Mouse (Mus musculus) limb, embryonic 15.5 days (tissue): Measurements from ENCODE around the gene Fcrla. TPM values are rescaled to one million over a fixed set of nuclear protein-coding genes. Genes with fewer than 3 reads are reported as not detected.

Experiments used
- ATAC-seq: fragments of 200-750 bp; cut with Nextera tagmentation; 2 replicates; pipeline ENCODE4 v1.8.0; 2017; ENCODE audit warnings: low read depth, moderate TSS enrichment; ENCODE audit not compliant: insufficient number of reproducible peaks, low FRiP score, low TSS enrichment
- H3K27ac ChIP-seq: fragments of 300-500 bp; sonication (generic); 2 replicates; pipeline ENCODE4 v1.5.1; 2015; ENCODE audit warnings: moderate library complexity, mild to moderate bottlenecking, inconsistent platforms
- H3K27me3 ChIP-seq: fragments of 300-500 bp; sonication (generic); 2 replicates; pipeline ENCODE4 v1.6.1; 2015; ENCODE audit warnings: inconsistent platforms
- H3K36me3 ChIP-seq: fragments of 300-500 bp; sonication (generic); 2 replicates; pipeline ENCODE4 v1.6.1; 2015; ENCODE audit warnings: inconsistent platforms
- H3K4me1 ChIP-seq: fragments of 300-500 bp; sonication (generic); 2 replicates; pipeline ENCODE4 v1.6.1; 2015; ENCODE audit warnings: inconsistent platforms
- H3K4me2 ChIP-seq: fragments of 300-500 bp; sonication (generic); 2 replicates; pipeline ENCODE4 v1.6.1; 2015; ENCODE audit warnings: mild to moderate bottlenecking, inconsistent platforms
- H3K4me3 ChIP-seq: fragments of 300-500 bp; sonication (generic); 2 replicates; pipeline ENCODE4 v1.5.1; 2015; ENCODE audit warnings: mild to moderate bottlenecking, inconsistent platforms
- H3K9ac ChIP-seq: fragments of 300-500 bp; sonication (generic); 2 replicates; pipeline ENCODE4 v1.6.1; 2015; ENCODE audit warnings: inconsistent platforms
- H3K9me3 ChIP-seq: fragments of 300-500 bp; sonication (generic); 2 replicates; pipeline ENCODE4 v1.6.1; 2016; ENCODE audit warnings: inconsistent platforms
- WGBS: fragments of 180-500 bp; shearing (Covaris S2); methylation state at CpG from one replicate; pipeline ENCODE4 v1.1.7; 2015; 5-methylcytosine and 5-hydroxymethylcytosine counted together
- polyA plus RNA-seq: library from polyadenylated mRNA; unstranded; fragments of >200 nt; fragmentation: Nextera tagmentation; extraction: Ambion mirVana; gene quantifications from 2 replicates; pipeline ENCODE4 v1.2.1, GENCODE M21; 2015

Fcrla gene
- polyA plus RNA-seq, 1 experiment from 2014 or later: 0.22 TPM

GRCm38 (mm10) chr1:170926941-170927340, 442 bp downstream of the Fcrla start:
- no peak for ATAC-seq
- H3K9ac ChIP-seq: no peak overlapping the region
- H3K4me1 ChIP-seq: no peaks in the 10 kb centered on the region
- H3K36me3 ChIP-seq: no peaks in the 10 kb centered on the region
- H3K9me3 ChIP-seq: no peaks in the 10 kb centered on the region
- no peak overlapping the region for H3K27ac ChIP-seq
- H3K27me3 ChIP-seq: no peaks in the 10 kb centered on the region
- H3K4me3 ChIP-seq: no peak overlapping the region
- 57% methylated on average over 6 of the region's 6 CpGs for WGBS
- no peak overlapping the region for H3K4me2 ChIP-seq

- H3K27me3 ChIP-seq: no peaks in the 10 kb centered on the region
- WGBS: 76% methylated on average over 6 of the region's 6 CpGs
- H3K27ac ChIP-seq: no peak overlapping the region
- H3K4me1 ChIP-seq: no peaks in the 10 kb centered on the region
- H3K4me3 ChIP-seq: no peak overlapping the region
- H3K9me3 ChIP-seq: no peaks in the 10 kb centered on the region
- no peak overlapping the region for H3K4me2 ChIP-seq
- no peak overlapping the region for H3K9ac ChIP-seq
- ATAC-seq: no peak
- H3K36me3 ChIP-seq: no peaks in the 10 kb centered on the region
Observed at GRCm38 (mm10) chr1:170924485-170924884, 2.9 kb downstream of the Fcrla start.

- Histone ChIP-seq H3K27ac (no peak overlapping the region), H3K4me1 (0 out of 2 replicates have a peak, but pooled peaks cover 2% of the 10 kb centered on the region), H3K9ac (no peak overlapping the region), H3K4me3 (no peak overlapping the region), H3K4me2 (no peak overlapping the region), H3K9me3 (no peaks in the 10 kb centered on the region), H3K27me3 (no peaks in the 10 kb centered on the region), H3K36me3 (no peaks in the 10 kb centered on the region)
- ATAC-seq: no peak
- WGBS: 93% methylated on average over 8 of the region's 8 CpGs
Observed at GRCm38 (mm10) chr1:170919308-170919707, 8.1 kb downstream of the Fcrla start.

- ATAC-seq: no peak
- Histone ChIP-seq H3K4me3 (no peak overlapping the region), H3K27me3 (no peaks in the 10 kb centered on the region), H3K9me3 (no peaks in the 10 kb centered on the region), H3K36me3 (no peaks in the 10 kb centered on the region), H3K4me2 (no peak overlapping the region), H3K9ac (no peak overlapping the region), H3K4me1 (0 out of 2 replicates have a peak, but pooled peaks cover 2% of the 10 kb centered on the region), H3K27ac (no peak overlapping the region)
- WGBS: 67% methylated on average over 5 of the region's 5 CpGs
Observed at GRCm38 (mm10) chr1:170915657-170916056, 11.7 kb downstream of the Fcrla start.

GRCm38 (mm10) chr1:170912891-170913615, 14.3 kb downstream of the Fcrla start, which contains the start of gene Fcrlb:
TSS of gene Fcrlb (minus strand) at chr1:170912941.
- H3K9me3 ChIP-seq: no peaks in the 10 kb centered on the region
- H3K4me2 ChIP-seq: no peak within 1 kb of the TSS
- no peak within 1 kb of the TSS for H3K4me3 ChIP-seq
- no peak within 1 kb of the TSS for H3K27ac ChIP-seq
- WGBS: 71% methylated on average over 5 of the region's 5 CpGs
- H3K36me3 ChIP-seq: no peaks in the 10 kb centered on the region
- H3K27me3 ChIP-seq: peaks cover 19% of the 10 kb centered on the region
- H3K4me1 ChIP-seq: peaks cover 9% of the 10 kb centered on the region
- no peak for ATAC-seq
- H3K9ac ChIP-seq: no peak within 1 kb of the TSS

GRCm38 (mm10) chr1:170911907-170912660, 15.3 kb downstream of the Fcrla start:
- H3K27ac ChIP-seq: no peak overlapping the region
- no peaks in the 10 kb centered on the region for H3K36me3 ChIP-seq
- peaks cover 29% of the 10 kb centered on the region for H3K27me3 ChIP-seq
- H3K9me3 ChIP-seq: no peaks in the 10 kb centered on the region
- H3K4me3 ChIP-seq: no peak overlapping the region
- 77% methylated on average over 11 of the region's 11 CpGs for WGBS
- no peak overlapping the region for H3K9ac ChIP-seq
- ATAC-seq: no peak
- peaks cover 18% of the 10 kb centered on the region for H3K4me1 ChIP-seq
- no peak overlapping the region for H3K4me2 ChIP-seq

GRCm38 (mm10) chr1:170908341-170908740, 19.0 kb downstream of the Fcrla start:
- ATAC-seq: no peak
- peaks cover 16% of the 10 kb centered on the region for H3K4me1 ChIP-seq

GRCm38 (mm10) chr1:170907456-170908191, 19.8 kb downstream of the Fcrla start:
- H3K27me3 ChIP-seq: peaks cover 51% of the 10 kb centered on the region
- no peak overlapping the region for H3K27ac ChIP-seq
- no peak overlapping the region for H3K9ac ChIP-seq
- peak; percentile 51 for ATAC-seq
- no peaks in the 10 kb centered on the region for H3K9me3 ChIP-seq
- under 1% methylated on average over 71 of the region's 71 CpGs for WGBS
- peak overlapping the region; percentile 78 for H3K4me2 ChIP-seq
- H3K4me1 ChIP-seq: peaks cover 16% of the 10 kb centered on the region
- H3K36me3 ChIP-seq: no peaks in the 10 kb centered on the region
- peak overlapping the region; percentile 42 for H3K4me3 ChIP-seq

More at GRCm38 (mm10) chr1:170908341-170908740, 19.0 kb downstream of the Fcrla start:
- WGBS: 3% methylated on average over 21 of the region's 21 CpGs
- H3K4me2 ChIP-seq: peak overlapping the region; percentile 78
- H3K9me3 ChIP-seq: no peaks in the 10 kb centered on the region
- no peak overlapping the region for H3K27ac ChIP-seq
- H3K36me3 ChIP-seq: no peaks in the 10 kb centered on the region
- peaks cover 47% of the 10 kb centered on the region for H3K27me3 ChIP-seq
- no peak overlapping the region for H3K9ac ChIP-seq
- H3K4me3 ChIP-seq: peak overlapping the region; percentile 42

- Histone ChIP-seq H3K9ac (no peak overlapping the region), H3K4me2 (peak overlapping the region; percentile 78), H3K27ac (no peak overlapping the region), H3K27me3 (peaks cover 51% of the 10 kb centered on the region), H3K9me3 (no peaks in the 10 kb centered on the region), H3K4me3 (peak overlapping the region; percentile 42), H3K36me3 (no peaks in the 10 kb centered on the region), H3K4me1 (peaks cover 16% of the 10 kb centered on the region)
- ATAC-seq: no peak
- 20% methylated on average over 11 of the region's 11 CpGs for WGBS
Observed at GRCm38 (mm10) chr1:170907111-170907455, 20.3 kb downstream of the Fcrla start.

- no peak overlapping the region for H3K4me3 ChIP-seq
- H3K9me3 ChIP-seq: no peaks in the 10 kb centered on the region
- H3K27me3 ChIP-seq: peaks cover 45% of the 10 kb centered on the region
- ATAC-seq: no peak
- no peak overlapping the region for H3K9ac ChIP-seq
- H3K36me3 ChIP-seq: no peaks in the 10 kb centered on the region
- H3K4me2 ChIP-seq: no peak overlapping the region
- peaks cover 17% of the 10 kb centered on the region for H3K4me1 ChIP-seq
- WGBS: 69% methylated on average over 5 of the region's 5 CpGs
- H3K27ac ChIP-seq: no peak overlapping the region
Observed at GRCm38 (mm10) chr1:170903485-170903884, 23.9 kb downstream of the Fcrla start.

GRCm38 (mm10) chr1:170901536-170902238, 25.7 kb downstream of the Fcrla start:
- no peaks in the 10 kb centered on the region for H3K9me3 ChIP-seq
- WGBS: 32% methylated on average over 10 of the region's 10 CpGs
- H3K27ac ChIP-seq: no peak overlapping the region
- no peak overlapping the region; the same call in 1 of the 2 replicates for H3K4me2 ChIP-seq
- no peaks in the 10 kb centered on the region for H3K36me3 ChIP-seq
- H3K4me1 ChIP-seq: peaks cover 3% of the 10 kb centered on the region
- no peak overlapping the region for H3K4me3 ChIP-seq
- H3K9ac ChIP-seq: no peak overlapping the region
- no peak for ATAC-seq
- peaks cover 28% of the 10 kb centered on the region for H3K27me3 ChIP-seq
